Mouse (Mus musculus): ENCODE results near the gene Asns.
A peak's percentile ranks its signal among the peaks of the same experiment; 100 is the strongest.

Gene Asns

GRCm38 (mm10) chr6:7692884-7693585, at the start of gene Asns:
Gene Asns, minus strand, starts transcription at chr6:7693254.
- peak; percentile 68 to 78 for DNase-seq (ENCODE audit: low spot score in 2 of 2)

- no peak for DNase-seq (ENCODE audit: low spot score in 2 of 2)
These were observed 48.7 kb upstream of the Asns start for GRCm38 (mm10) chr6:7741721-7742120.

- no peak for DNase-seq (ENCODE audit: low spot score in 2 of 2)
These were observed 44.8 kb upstream of the Asns start for GRCm38 (mm10) chr6:7737842-7738241.

GRCm38 (mm10) chr6:7732754-7733708, 40.0 kb upstream of the Asns start:
- DNase-seq (ENCODE audit: low spot score in 2 of 2), result peak; percentile 67 to 75

- DNase-seq (ENCODE audit: low spot score in 2 of 2), result no peak
These were observed 39.0 kb upstream of the Asns start for GRCm38 (mm10) chr6:7732097-7732496.

GRCm38 (mm10) chr6:7729128-7729527, 36.1 kb upstream of the Asns start:
- DNase-seq (ENCODE audit: low spot score in 2 of 2), result no peak

GRCm38 (mm10) chr6:7728241-7728640, 35.2 kb upstream of the Asns start:
- no peak for DNase-seq (ENCODE audit: low spot score in 2 of 2)

- DNase-seq (ENCODE audit: low spot score in 2 of 2), result no peak
These were observed 23.2 kb upstream of the Asns start for GRCm38 (mm10) chr6:7716236-7716635.

GRCm38 (mm10) chr6:7714230-7714629, 21.2 kb upstream of the Asns start:
- no peak for DNase-seq (ENCODE audit: low spot score in 2 of 2)

- DNase-seq (ENCODE audit: low spot score in 2 of 2), result no peak
These were observed 18.8 kb upstream of the Asns start for GRCm38 (mm10) chr6:7711837-7712330.

GRCm38 (mm10) chr6:7708246-7708645, 15.2 kb upstream of the Asns start:
- DNase-seq (ENCODE audit: low spot score in 2 of 2), result no peak

GRCm38 (mm10) chr6:7706796-7707195, 13.7 kb upstream of the Asns start:
- no peak for DNase-seq (ENCODE audit: low spot score in 2 of 2)

- DNase-seq (ENCODE audit: low spot score in 2 of 2), result peak; percentile 7 to 31
These were observed 5.1 kb upstream of the Asns start for GRCm38 (mm10) chr6:7697999-7698699.

GRCm38 (mm10) chr6:7697077-7697643, 4.1 kb upstream of the Asns start:
- DNase-seq (ENCODE audit: low spot score in 2 of 2), result no peak

GRCm38 (mm10) chr6:7696641-7697040, 3.6 kb upstream of the Asns start:
- DNase-seq (ENCODE audit: low spot score in 2 of 2), result no peak

- DNase-seq (ENCODE audit: low spot score in 2 of 2), result no peak
These were observed 2.8 kb upstream of the Asns start for GRCm38 (mm10) chr6:7695901-7696300.

GRCm38 (mm10) chr6:7693666-7694065, 612 bp upstream of the Asns start:
- DNase-seq (ENCODE audit: low spot score in 2 of 2), result no peak

- DNase-seq (ENCODE audit: low spot score in 2 of 2), result no peak
These were observed 603 bp downstream of the Asns start for GRCm38 (mm10) chr6:7692451-7692850.

GRCm38 (mm10) chr6:7692037-7692436, 1.0 kb downstream of the Asns start:
- DNase-seq (ENCODE audit: low spot score in 2 of 2), result no peak

- DNase-seq (ENCODE audit: low spot score in 2 of 2), result no peak
These were observed 2.6 kb downstream of the Asns start for GRCm38 (mm10) chr6:7690456-7690855.

GRCm38 (mm10) chr6:7689180-7689579, 3.9 kb downstream of the Asns start:
- no peak for DNase-seq (ENCODE audit: low spot score in 2 of 2)

- DNase-seq (ENCODE audit: low spot score in 2 of 2), result no peak
These were observed 7.0 kb downstream of the Asns start for GRCm38 (mm10) chr6:7686047-7686446.

Measured in spleen, postnatal 36 days (tissue).